Mouse (Mus musculus): ENCODE measurements around the gene Edn3. TPM values are rescaled to one million over a fixed set of nuclear protein-coding genes. Genes with fewer than 3 reads are reported as not detected.

Edn3 gene
- polyA plus RNA-seq, 1 experiment from 2014 or later: 13.0 TPM

DNA sequence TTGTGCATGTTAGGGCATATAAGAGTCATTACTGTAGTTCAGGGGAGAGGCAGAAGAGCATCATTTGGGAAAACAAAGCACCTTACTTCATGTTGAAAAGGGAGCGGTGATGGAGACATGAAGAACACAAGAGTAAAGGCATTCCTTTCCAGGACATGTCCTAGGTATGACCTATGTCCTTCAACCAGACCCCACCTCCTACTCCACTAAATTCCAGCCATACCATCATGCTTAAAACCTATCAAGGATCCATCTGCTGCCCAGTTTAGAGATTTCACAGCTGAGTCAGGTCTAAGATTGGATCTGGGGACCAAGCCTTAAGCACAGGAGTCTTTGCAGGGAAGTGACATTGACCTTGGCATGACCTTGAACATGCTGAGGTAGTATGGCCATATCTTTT lies 25.1 kb upstream of the Edn3 start:
- no peaks in the 10 kb centered on the region for H3K4me1 ChIP-seq (replicated peaks; ENCODE audit: control insufficient read depth, insufficient read depth)
- no peak overlapping the region for H3K27ac ChIP-seq (replicated peaks)
- no peak overlapping the region for H3K4me2 ChIP-seq (replicated peaks; ENCODE audit: low read depth)
- H3K27me3 ChIP-seq (ENCODE audit: control insufficient read depth, insufficient read depth, low read length): no peaks in the 10 kb centered on the region
- 100% methylated on average over 1 of the region's 1 CpGs for WGBS
- DNase-seq (ENCODE audit: low spot score): no peak
- no peak for ATAC-seq (ENCODE audit: low FRiP score, low TSS enrichment)
- no peak overlapping the region for H3K9ac ChIP-seq (ENCODE audit: low read length)
- no peak overlapping the region for H3K4me3 ChIP-seq (ENCODE audit: low read depth, low read length)
- H3K9me3 ChIP-seq (ENCODE audit: control insufficient read depth, low read length): no peaks in the 10 kb centered on the region
- no peaks in the 10 kb centered on the region for H3K36me3 ChIP-seq (ENCODE audit: control insufficient read depth, insufficient read depth, low read length)
- TF ChIP-seq CTCF (IDR thresholded peaks at IDR 0.05; ENCODE audit: low read depth): no peak
- no peak for TF ChIP-seq EP300 (optimal IDR thresholded peaks at IDR 0.05)

- Histone ChIP-seq H3K4me3 (ENCODE audit: low read depth, low read length) (no peak overlapping the region), H3K36me3 (ENCODE audit: control insufficient read depth, insufficient read depth, low read length) (no peaks in the 10 kb centered on the region), H3K9ac (ENCODE audit: low read length) (no peak overlapping the region), H3K27ac (replicated peaks) (no peak overlapping the region), H3K9me3 (ENCODE audit: control insufficient read depth, low read length) (no peaks in the 10 kb centered on the region), H3K4me1 (replicated peaks; ENCODE audit: control insufficient read depth, insufficient read depth) (no peaks in the 10 kb centered on the region), H3K4me2 (replicated peaks; ENCODE audit: low read depth) (no peak overlapping the region), H3K27me3 (ENCODE audit: control insufficient read depth, insufficient read depth, low read length) (no peaks in the 10 kb centered on the region)
- WGBS: 71% methylated on average over 1 of the region's 1 CpGs
- TF ChIP-seq EP300 (optimal IDR thresholded peaks at IDR 0.05) (no peak), CTCF (IDR thresholded peaks at IDR 0.05; ENCODE audit: low read depth) (no peak)
- ATAC-seq (ENCODE audit: low FRiP score, low TSS enrichment) (peak; percentile 87), DNase-seq (ENCODE audit: low spot score) (peak; percentile 57)
These were observed 13.2 kb upstream of the Edn3 start for GRCm38 (mm10) chr2:174747182-174747581.

GRCm38 (mm10) chr2:174748381-174748780 lies 12.0 kb upstream of the Edn3 start:
- Histone ChIP-seq H3K4me3 (ENCODE audit: low read depth, low read length) (no peak overlapping the region), H3K4me1 (replicated peaks; ENCODE audit: control insufficient read depth, insufficient read depth) (no peaks in the 10 kb centered on the region), H3K4me2 (replicated peaks; ENCODE audit: low read depth) (peak overlapping the region; percentile 31; the same call in 1 of the 2 replicates), H3K27me3 (ENCODE audit: control insufficient read depth, insufficient read depth, low read length) (no peaks in the 10 kb centered on the region), H3K9ac (ENCODE audit: low read length) (no peak overlapping the region), H3K36me3 (ENCODE audit: control insufficient read depth, insufficient read depth, low read length) (no peaks in the 10 kb centered on the region), H3K9me3 (ENCODE audit: control insufficient read depth, low read length) (no peaks in the 10 kb centered on the region), H3K27ac (replicated peaks) (peak overlapping the region; percentile 61)
- ATAC-seq (ENCODE audit: low FRiP score, low TSS enrichment): peak; percentile 80
- 56% methylated on average over 8 of the region's 8 CpGs for WGBS
- TF ChIP-seq EP300 (optimal IDR thresholded peaks at IDR 0.05): no peak
- TF ChIP-seq CTCF (IDR thresholded peaks at IDR 0.05; ENCODE audit: low read depth): no peak
- peak; percentile 68 for DNase-seq (ENCODE audit: low spot score)

- Histone ChIP-seq H3K27me3 (ENCODE audit: control insufficient read depth, insufficient read depth, low read length) (no peaks in the 10 kb centered on the region), H3K36me3 (ENCODE audit: control insufficient read depth, insufficient read depth, low read length) (no peaks in the 10 kb centered on the region), H3K4me1 (replicated peaks; ENCODE audit: control insufficient read depth, insufficient read depth) (no peaks in the 10 kb centered on the region), H3K9me3 (ENCODE audit: control insufficient read depth, low read length) (no peaks in the 10 kb centered on the region), H3K9ac (ENCODE audit: low read length) (no peak overlapping the region), H3K27ac (replicated peaks) (no peak overlapping the region), H3K4me2 (replicated peaks; ENCODE audit: low read depth) (no peak overlapping the region), H3K4me3 (ENCODE audit: low read depth, low read length) (no peak overlapping the region)
- TF ChIP-seq CTCF (IDR thresholded peaks at IDR 0.05; ENCODE audit: low read depth) (no peak), EP300 (optimal IDR thresholded peaks at IDR 0.05) (no peak)
- 89% methylated on average over 1 of the region's 1 CpGs for WGBS
- ATAC-seq (ENCODE audit: low FRiP score, low TSS enrichment): peak; percentile 60
- DNase-seq (ENCODE audit: low spot score): no peak
These were observed 7.2 kb upstream of the Edn3 start for GRCm38 (mm10) chr2:174753197-174753596.

DNA sequence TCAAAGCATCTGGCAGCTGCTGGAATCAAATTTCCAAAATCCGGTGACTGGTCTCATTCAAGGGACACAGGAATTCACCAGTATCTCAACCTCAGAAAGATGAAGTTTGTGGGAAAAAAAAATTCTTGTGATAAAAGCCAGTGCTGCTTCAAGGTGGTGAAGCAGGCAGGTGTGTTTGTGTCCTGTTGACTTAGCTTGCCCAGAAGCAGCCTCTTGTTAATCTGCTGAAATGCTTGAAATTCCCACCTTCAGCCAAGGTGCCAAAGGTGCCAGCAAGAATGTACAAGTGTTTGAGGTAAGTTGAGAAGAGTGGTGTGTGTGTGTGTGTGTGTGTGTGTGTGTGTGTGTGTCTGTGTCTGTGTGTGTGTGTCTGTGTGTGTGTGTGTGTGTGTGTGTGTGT lies 6.2 kb upstream of the Edn3 start:
- no peaks in the 10 kb centered on the region for H3K9me3 ChIP-seq (ENCODE audit: control insufficient read depth, low read length)
- no peak overlapping the region for H3K4me3 ChIP-seq (ENCODE audit: low read depth, low read length)
- no peaks in the 10 kb centered on the region for H3K27me3 ChIP-seq (ENCODE audit: control insufficient read depth, insufficient read depth, low read length)
- DNase-seq (ENCODE audit: low spot score) (peak; percentile 27), ATAC-seq (ENCODE audit: low FRiP score, low TSS enrichment) (no peak)
- 50% methylated on average over 1 of the region's 1 CpGs for WGBS
- H3K27ac ChIP-seq (replicated peaks): no peak overlapping the region; the same call in 1 of the 2 replicates
- no peak overlapping the region for H3K4me2 ChIP-seq (replicated peaks; ENCODE audit: low read depth)
- H3K4me1 ChIP-seq (replicated peaks; ENCODE audit: control insufficient read depth, insufficient read depth): no peaks in the 10 kb centered on the region
- no peak overlapping the region for H3K9ac ChIP-seq (ENCODE audit: low read length)
- H3K36me3 ChIP-seq (ENCODE audit: control insufficient read depth, insufficient read depth, low read length): no peaks in the 10 kb centered on the region
- TF ChIP-seq EP300 (optimal IDR thresholded peaks at IDR 0.05) (no peak), CTCF (IDR thresholded peaks at IDR 0.05; ENCODE audit: low read depth) (no peak)

DNA sequence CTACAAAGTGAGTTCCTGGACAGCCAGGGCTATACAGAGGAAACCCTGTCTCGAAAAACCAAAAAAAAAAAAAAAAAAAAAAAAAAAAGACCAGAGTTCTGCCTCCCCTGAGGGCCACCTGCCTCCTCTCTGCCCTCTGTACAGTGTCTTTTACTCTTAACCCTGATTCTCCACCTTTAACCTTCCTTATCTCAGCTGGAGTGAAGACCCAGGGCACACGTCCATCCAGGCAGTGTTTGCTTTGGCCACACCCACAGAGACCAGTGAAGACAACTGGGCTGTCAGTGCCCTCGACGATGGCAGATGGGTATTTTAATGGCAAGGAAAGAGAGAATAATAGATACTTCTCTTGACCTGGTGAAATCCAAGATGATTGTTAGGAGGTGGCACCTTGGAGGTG lies 1.2 kb upstream of the Edn3 start:
- no peaks in the 10 kb centered on the region for H3K27me3 ChIP-seq (ENCODE audit: control insufficient read depth, insufficient read depth, low read length)
- H3K4me3 ChIP-seq (ENCODE audit: low read depth, low read length): no peak overlapping the region
- H3K9me3 ChIP-seq (ENCODE audit: control insufficient read depth, low read length): no peaks in the 10 kb centered on the region
- no peak overlapping the region for H3K9ac ChIP-seq (ENCODE audit: low read length)
- no peak for TF ChIP-seq CTCF (IDR thresholded peaks at IDR 0.05; ENCODE audit: low read depth)
- no peak for TF ChIP-seq EP300 (optimal IDR thresholded peaks at IDR 0.05)
- H3K36me3 ChIP-seq (ENCODE audit: control insufficient read depth, insufficient read depth, low read length): no peaks in the 10 kb centered on the region
- no peak overlapping the region for H3K27ac ChIP-seq (replicated peaks)
- no peak overlapping the region for H3K4me2 ChIP-seq (replicated peaks; ENCODE audit: low read depth)
- no peak for ATAC-seq (ENCODE audit: low FRiP score, low TSS enrichment)
- no peaks in the 10 kb centered on the region; the same call in 1 of the 2 replicates for H3K4me1 ChIP-seq (replicated peaks; ENCODE audit: control insufficient read depth, insufficient read depth)
- 69% methylated on average over 4 of the region's 4 CpGs for WGBS
- DNase-seq (ENCODE audit: low spot score): no peak

Data from stomach, postnatal 0 days (tissue).